13 mouse cellular contexts compared by ENCODE assay signal in the genomic region with DNA sequence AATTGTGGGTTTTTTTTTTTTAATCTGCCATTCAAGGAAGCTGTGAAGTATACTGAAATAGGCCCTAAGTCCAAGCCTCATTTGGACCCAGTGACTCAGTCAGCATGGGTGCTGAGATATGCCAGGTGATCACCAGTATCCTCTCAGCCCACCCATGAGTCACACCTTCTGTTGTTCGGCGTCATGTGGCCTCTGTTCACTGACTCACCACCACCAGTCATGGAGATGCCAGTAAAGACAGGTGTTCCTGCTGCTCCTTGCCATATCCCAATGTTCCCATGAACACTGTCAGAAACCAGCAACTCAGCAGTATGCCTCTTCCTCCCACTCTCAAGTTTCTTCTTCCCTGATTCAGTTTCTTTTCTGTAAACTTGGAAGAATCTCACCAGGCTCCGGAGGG. TPM values are rescaled to one million over a fixed set of nuclear protein-coding genes. Genes with fewer than 3 reads are reported as not detected.
DNase-seq lines count a peak whose midpoint lies in the region; ATAC-seq and TF ChIP-seq lines count a peak whose summit lies in the region.
"Had no signal": no experiment of that assay in that cellular context is flagged by ENCODE, and none has a peak within 500 bp of the region (broad histone marks: within the 10 kb centered on the region; RNA-seq: fewer than 3 reads in every experiment).

No protein-coding gene starts in this region.

- no peaks in the 10 kb centered on the region for H3K9me3 ChIP-seq in intestine, postnatal 0 days (ENCODE audit: control insufficient read depth)
- no peaks in the 10 kb centered on the region for H3K9me3 ChIP-seq in stomach, embryonic 15.5 days
- no peaks in the 10 kb centered on the region for H3K9me3 ChIP-seq in midbrain, embryonic 14.5 days (ENCODE audit: control insufficient read depth, low read length)
- H3K9me3 ChIP-seq: embryonic facial prominence, embryonic 12.5 days; forebrain, embryonic 15.5 days; hindbrain, embryonic 15.5 days; liver, embryonic 15.5 days had no signal

- ATAC-seq in intestine, postnatal 0 days: peak; percentile 92
- ATAC-seq in stomach, embryonic 15.5 days (ENCODE audit: insufficient read depth, low FRiP score, low read depth): 0 out of 2 replicates have a peak, but pooled peaks have one; percentile 18
- no peak for ATAC-seq in midbrain, embryonic 14.5 days (ENCODE audit: low FRiP score, low TSS enrichment)
- ATAC-seq: forebrain, embryonic 15.5 days had no signal

- no peaks in the 10 kb centered on the region for H3K27me3 ChIP-seq in intestine, postnatal 0 days (replicated peaks; ENCODE audit: control insufficient read depth, insufficient read depth, low read length)
- no peaks in the 10 kb centered on the region for H3K27me3 ChIP-seq in stomach, embryonic 15.5 days (replicated peaks)
- H3K27me3 ChIP-seq in midbrain, embryonic 14.5 days (ENCODE audit: control insufficient read depth, insufficient read depth, low read length): no peaks in the 10 kb centered on the region
- H3K27me3 ChIP-seq: embryonic facial prominence, embryonic 12.5 days; forebrain, embryonic 15.5 days; hindbrain, embryonic 15.5 days; liver, embryonic 15.5 days had no signal

- intact Hi-C loops in left cerebral cortex, postnatal 10 days (cut with DNase I): no loop called here

- H3K4me1 ChIP-seq in intestine, postnatal 0 days (replicated peaks; ENCODE audit: control insufficient read depth, insufficient read depth, low read length): no peaks in the 10 kb centered on the region
- no peaks in the 10 kb centered on the region for H3K4me1 ChIP-seq in stomach, embryonic 15.5 days
- no peaks in the 10 kb centered on the region for H3K4me1 ChIP-seq in midbrain, embryonic 14.5 days (ENCODE audit: control insufficient read depth, insufficient read depth, low read length)
- H3K4me1 ChIP-seq: embryonic facial prominence, embryonic 12.5 days; hindbrain, embryonic 15.5 days; liver, embryonic 15.5 days had no signal

- no peaks in the 10 kb centered on the region for H3K36me3 ChIP-seq in intestine, postnatal 0 days (ENCODE audit: control insufficient read depth, insufficient read depth)
- no peaks in the 10 kb centered on the region for H3K36me3 ChIP-seq in stomach, embryonic 15.5 days
- H3K36me3 ChIP-seq in midbrain, embryonic 14.5 days (ENCODE audit: control insufficient read depth, insufficient read depth, low read length): no peaks in the 10 kb centered on the region
- H3K36me3 ChIP-seq: embryonic facial prominence, embryonic 12.5 days; forebrain, embryonic 15.5 days; hindbrain, embryonic 15.5 days; liver, embryonic 15.5 days had no signal

- no peak overlapping the region for H3K4me3 ChIP-seq in intestine, postnatal 0 days (ENCODE audit: low read depth, low read length)
- no peak overlapping the region for H3K4me3 ChIP-seq in stomach, embryonic 15.5 days (replicated peaks)
- no peak overlapping the region for H3K4me3 ChIP-seq in midbrain, embryonic 14.5 days (replicated peaks; ENCODE audit: low read depth, low read length)
- H3K4me3 ChIP-seq: embryonic facial prominence, embryonic 12.5 days; forebrain, embryonic 15.5 days; hindbrain, embryonic 15.5 days; liver, embryonic 15.5 days had no signal

- 57% methylated on average over 3 of the region's 3 CpGs for WGBS in intestine, postnatal 0 days
- WGBS in stomach, embryonic 15.5 days: 70% methylated on average over 3 of the region's 3 CpGs
- WGBS in midbrain, embryonic 14.5 days: 98% methylated on average over 3 of the region's 3 CpGs

- no peak overlapping the region for H3K4me2 ChIP-seq in intestine, postnatal 0 days (replicated peaks; ENCODE audit: low read depth)
- H3K4me2 ChIP-seq in stomach, embryonic 15.5 days: no peak overlapping the region
- no peak overlapping the region for H3K4me2 ChIP-seq in midbrain, embryonic 14.5 days (ENCODE audit: low read length)
- H3K4me2 ChIP-seq: embryonic facial prominence, embryonic 12.5 days; forebrain, embryonic 15.5 days; heart, embryonic 11.5 days; hindbrain, embryonic 15.5 days; liver, embryonic 15.5 days had no signal

- TF ChIP-seq CTCF in intestine, postnatal 0 days (IDR thresholded peaks at IDR 0.05; ENCODE audit: low read depth): no peak

- H3K9ac ChIP-seq in intestine, postnatal 0 days (ENCODE audit: low read depth, low read length): no peak overlapping the region
- H3K9ac ChIP-seq in stomach, embryonic 15.5 days: no peak overlapping the region
- no peak overlapping the region for H3K9ac ChIP-seq in midbrain, embryonic 14.5 days (replicated peaks; ENCODE audit: low read length)
- H3K9ac ChIP-seq: embryonic facial prominence, embryonic 12.5 days; forebrain, embryonic 15.5 days; hindbrain, embryonic 15.5 days; liver, embryonic 15.5 days had no signal

- peak; percentile 26 for DNase-seq in left cerebral cortex, adult 11 months (ENCODE audit: low spot score)
- no peak for DNase-seq in left cerebral cortex, postnatal 10 days (ENCODE audit: extremely low spot score in 1 of 2, low spot score in 2 of 2)
- peak; percentile 84 to 93 for DNase-seq in cerebellum, adult 18-20 months
- no peak for DNase-seq in gastrocnemius, postnatal 4 days (ENCODE audit: low spot score in 2 of 2)
- no peak for DNase-seq in midbrain, embryonic 14.5 days
- DNase-seq in thymus, postnatal 4 days: no peak

- H3K27ac ChIP-seq in intestine, postnatal 0 days (ENCODE audit: low read depth, low read length): no peak overlapping the region
- no peak overlapping the region for H3K27ac ChIP-seq in stomach, embryonic 15.5 days
- H3K27ac ChIP-seq in midbrain, embryonic 14.5 days (replicated peaks; ENCODE audit: low read depth, low read length): no peak overlapping the region
- H3K27ac ChIP-seq: embryonic facial prominence, embryonic 12.5 days; forebrain, embryonic 15.5 days; hindbrain, embryonic 15.5 days; liver, embryonic 15.5 days had no signal

RNA-seq across cellular contexts. Expression of gene Cavin2, which starts 45.6 kb away (rescaled TPM):
- 1 to 10 TPM; 5.8 to 7.8 TPM for total RNA-seq in left cerebral cortex, postnatal 10 days (2021)
- polyA plus RNA-seq in intestine, postnatal 0 days (2015; fragmentation: Nextera tagmentation; extraction: Ambion mirVana): 47.0 and 50.0 TPM in 2 replicates
- 83.9 and 87.4 TPM in 2 replicates for polyA plus RNA-seq in stomach, embryonic 15.5 days (2015; fragmentation: Nextera tagmentation; extraction: Ambion mirVana)
- 100 to 1,000 TPM; 111 to 114 TPM for total RNA-seq in gastrocnemius, postnatal 4 days (2021)
- polyA plus RNA-seq in midbrain, embryonic 14.5 days (2014; fragmentation: Nextera tagmentation; extraction: Ambion mirVana): 1.1 and 4.6 TPM in 2 replicates

Comparison
In these comparisons a context has a peak if more than half of its experiments do, and no peak if none do; other contexts are left out.
1. DNase-seq: peak in left cerebral cortex, adult 11 months (single experiment) and cerebellum, adult 18-20 months (2 of 2); none in left cerebral cortex, postnatal 10 days (0 of 2), gastrocnemius, postnatal 4 days (0 of 2), midbrain, embryonic 14.5 days (single experiment) and thymus, postnatal 4 days (single experiment).